Mouse (Mus musculus) adrenal gland, postnatal 25 days (tissue): ENCODE results near the gene Slc16a13. TPM values are rescaled to one million over a fixed set of nuclear protein-coding genes. Genes with fewer than 3 reads are reported as not detected.

Source experiments
- DNase-seq: peaks from one replicate; pipeline ENCODE4 v3.0.0; 2021; ENCODE audit warnings: mixed read lengths
- total RNA-seq: library from RNA; stranded (reverse); gene quantifications from 2 replicates; pipeline ENCODE4 v1.2.3, GENCODE M21; 2021

Gene Slc16a13
- total RNA-seq, 1 experiment from 2014 or later = 4.9 TPM

DNA sequence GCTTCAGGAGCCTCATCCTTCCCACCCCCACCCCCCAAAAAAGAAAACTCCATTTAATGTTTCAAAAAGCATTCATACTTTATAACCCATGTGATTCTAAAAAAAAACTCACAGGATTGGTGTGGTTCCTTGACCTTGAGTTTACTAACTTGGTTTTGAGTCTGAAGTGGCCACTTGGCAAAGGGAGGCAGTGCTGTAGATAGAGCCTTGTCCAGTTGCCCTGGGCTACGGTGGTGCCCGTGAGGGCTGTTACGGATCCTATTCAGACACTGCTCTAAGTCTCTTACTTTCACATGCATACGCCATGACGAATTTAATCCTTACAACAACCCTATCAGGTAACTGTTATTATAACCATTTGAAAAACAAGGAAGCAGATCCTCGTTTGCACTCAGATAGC lies 8.9 kb downstream of the Slc16a13 start:
- no peak for DNase-seq

GRCm38 (mm10) chr11:70210681-70211080 lies 10.2 kb downstream of the Slc16a13 start:
- DNase-seq = no peak

DNA sequence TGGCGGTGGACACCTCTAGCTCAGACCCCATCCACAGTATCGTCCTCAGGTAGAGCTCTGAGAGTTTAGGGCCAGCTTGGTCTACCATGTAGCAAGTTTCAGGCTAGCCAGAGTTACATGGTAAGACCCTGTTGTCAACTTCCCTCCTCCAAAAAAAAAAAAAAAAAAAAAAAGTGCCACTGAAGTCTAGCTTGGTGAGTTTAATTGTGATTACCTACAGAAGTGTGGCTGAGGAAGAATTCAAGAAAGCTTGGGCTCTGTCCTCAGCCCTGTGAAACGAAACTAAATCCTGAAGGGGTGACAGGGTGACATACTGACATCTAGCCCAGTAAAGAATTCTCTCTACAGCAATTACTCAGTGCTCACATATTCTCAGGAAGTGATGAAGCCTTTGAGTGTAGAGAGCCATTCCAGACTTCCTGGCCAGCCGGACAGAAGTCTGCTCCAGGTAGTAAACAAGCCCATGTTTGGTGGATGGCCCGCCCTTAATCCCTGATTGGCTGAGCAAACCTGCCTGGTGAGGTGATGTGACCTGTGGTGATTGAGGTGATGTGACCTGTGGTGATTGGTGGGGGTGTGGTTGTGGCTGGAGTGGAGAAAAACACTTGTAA lies 12.0 kb downstream of the Slc16a13 start:
- DNase-seq = no peak

- no peak for DNase-seq
Observed at GRCm38 (mm10) chr11:70207283-70207682, 13.6 kb downstream of the Slc16a13 start.

GRCm38 (mm10) chr11:70206801-70207200 lies 14.1 kb downstream of the Slc16a13 start:
- no peak for DNase-seq

- peak; percentile 90 for DNase-seq
Observed at GRCm38 (mm10) chr11:70201691-70202090, 19.2 kb downstream of the Slc16a13 start.

DNA sequence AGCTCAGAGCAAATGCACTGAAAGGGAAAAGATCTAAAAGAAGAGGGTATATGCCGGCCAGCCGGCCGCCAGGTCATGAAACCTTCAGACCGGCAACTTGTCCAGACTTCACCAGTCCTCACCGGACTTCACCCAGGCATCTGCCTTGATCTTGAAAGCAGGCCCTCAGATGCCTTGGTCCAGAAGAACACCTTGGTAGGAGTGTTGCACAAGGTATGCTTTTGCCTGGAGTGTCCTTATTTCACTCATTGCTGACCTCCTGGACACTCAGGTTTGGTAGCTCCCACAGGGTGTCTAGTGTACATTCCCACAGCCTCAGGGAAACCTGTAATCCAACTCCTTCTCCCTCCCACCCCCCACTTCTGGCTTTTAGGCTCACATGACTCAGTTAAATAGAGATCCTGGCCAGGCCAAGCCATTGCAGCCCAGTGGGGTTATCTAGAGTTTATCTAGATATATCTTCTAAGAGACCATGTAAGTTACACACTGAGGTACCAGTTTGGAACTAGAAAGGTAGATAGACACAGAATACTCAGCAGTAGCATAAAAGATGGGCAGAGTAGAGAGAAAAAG lies 20.7 kb downstream of the Slc16a13 start:
- no peak for DNase-seq

- DNase-seq = no peak
Observed at GRCm38 (mm10) chr11:70199107-70199506, 21.8 kb downstream of the Slc16a13 start.

GRCm38 (mm10) chr11:70198332-70198731 lies 22.5 kb downstream of the Slc16a13 start:
- no peak for DNase-seq

- no peak for DNase-seq
Observed at GRCm38 (mm10) chr11:70193354-70194285, 27.2 kb downstream of the Slc16a13 start.

DNA sequence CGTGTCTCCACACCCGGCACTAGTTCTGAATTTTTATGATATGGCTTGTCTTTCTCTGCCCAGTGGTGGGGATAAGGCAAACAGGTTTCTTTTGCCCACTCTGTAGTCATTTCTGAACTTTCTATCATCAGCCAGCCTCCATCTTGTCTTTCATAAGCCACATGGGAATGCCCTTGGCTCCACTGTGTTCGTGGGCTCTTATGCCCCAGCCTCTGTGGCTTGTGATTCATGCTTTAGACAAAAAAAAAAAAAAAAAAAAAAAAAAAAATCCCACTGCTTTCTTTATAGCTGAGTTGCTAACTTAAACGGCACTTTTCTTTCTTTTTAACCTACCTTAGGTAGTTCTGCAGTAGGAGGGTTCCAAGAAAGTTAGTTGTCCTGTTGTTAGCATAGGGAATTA lies 28.7 kb downstream of the Slc16a13 start:
- no peak for DNase-seq

- DNase-seq = no peak
Observed at GRCm38 (mm10) chr11:70191188-70191587, 29.7 kb downstream of the Slc16a13 start.

GRCm38 (mm10) chr11:70189319-70190134 lies 31.3 kb downstream of the Slc16a13 start:
- DNase-seq = peak; percentile 68

GRCm38 (mm10) chr11:70185120-70185519 lies 35.7 kb downstream of the Slc16a13 start:
- DNase-seq = no peak

- no peak for DNase-seq
Observed at GRCm38 (mm10) chr11:70180496-70180895, 40.4 kb downstream of the Slc16a13 start.

DNA sequence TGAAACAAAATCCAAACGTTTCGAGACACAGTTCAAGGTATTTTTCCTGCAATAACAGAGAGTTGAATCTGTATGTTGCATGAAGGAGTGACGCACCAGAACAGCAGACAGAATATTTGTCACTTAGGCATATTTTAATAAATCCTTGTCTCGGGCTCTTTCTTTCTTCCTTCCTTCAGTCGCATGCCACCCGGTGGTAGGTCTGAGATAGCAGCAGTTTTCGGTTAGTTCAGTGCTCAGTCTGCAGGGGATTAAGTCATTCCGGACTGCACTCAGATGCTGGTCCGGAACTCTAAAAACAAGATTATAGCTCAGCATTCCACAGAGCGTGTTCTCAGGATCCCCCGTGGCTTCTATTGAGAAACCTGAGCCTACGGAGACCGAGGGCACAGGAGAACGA lies 41.5 kb downstream of the Slc16a13 start:
- DNase-seq = peak; percentile 36

DNA sequence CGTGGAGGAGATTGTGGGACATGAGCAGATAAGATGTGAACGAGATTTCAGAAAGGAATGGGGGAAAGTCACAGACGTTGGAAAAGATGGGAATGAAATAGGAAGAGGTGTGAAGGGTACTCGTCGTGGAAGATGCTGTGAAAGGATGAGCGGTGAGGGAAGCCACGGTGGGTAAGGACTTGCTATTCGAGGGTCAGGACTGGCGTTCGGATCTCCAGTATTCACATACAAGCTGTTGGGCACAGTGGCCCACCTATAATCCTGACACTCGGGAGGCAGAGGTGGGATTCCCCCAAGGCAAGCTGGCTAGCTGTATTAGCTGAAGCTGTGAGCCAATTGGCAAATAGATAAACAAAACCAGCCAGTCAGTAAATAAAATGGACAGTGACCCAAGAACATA lies 42.1 kb downstream of the Slc16a13 start:
- no peak for DNase-seq

DNA sequence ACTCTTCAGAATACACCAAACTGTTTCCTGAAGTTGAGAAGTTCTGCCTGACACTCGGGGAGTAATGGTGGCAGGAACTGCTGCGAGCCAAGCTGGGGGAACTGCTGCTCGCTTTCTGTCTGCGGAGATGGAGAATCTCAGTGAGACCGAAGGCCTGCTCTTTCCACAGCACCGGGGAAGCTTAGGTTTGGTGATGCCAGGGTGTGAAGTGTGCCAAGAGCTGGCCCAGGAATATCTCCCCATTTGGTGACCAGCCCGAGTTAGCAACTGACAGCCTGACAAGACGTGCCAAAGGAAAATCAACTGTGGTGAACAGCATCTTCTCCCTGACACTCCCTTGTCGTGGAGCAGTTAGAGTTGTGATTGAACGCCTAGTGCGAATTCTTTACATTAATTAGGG lies 42.6 kb downstream of the Slc16a13 start:
- no peak for DNase-seq

- no peak for DNase-seq
Observed at GRCm38 (mm10) chr11:70177647-70178046, 43.2 kb downstream of the Slc16a13 start.

DNA sequence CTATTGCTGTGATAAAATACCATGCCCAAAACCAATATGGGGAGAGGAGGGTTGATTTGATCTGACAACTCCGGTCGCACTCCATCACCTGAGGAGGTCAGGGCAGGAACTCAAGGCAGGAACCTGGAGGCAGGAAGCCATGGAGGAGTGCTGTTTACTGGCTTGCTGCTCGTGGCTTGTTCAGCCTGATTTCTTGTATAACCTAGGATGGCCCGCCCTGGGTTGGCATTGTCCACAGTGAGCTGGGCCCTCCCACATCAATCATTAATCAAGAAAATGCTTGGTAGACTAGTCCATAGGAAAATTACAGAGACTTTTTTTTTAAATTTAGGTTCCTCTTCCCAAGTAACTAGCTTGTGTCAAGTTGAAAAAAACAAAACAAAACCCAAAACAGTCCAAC lies 46.4 kb downstream of the Slc16a13 start:
- DNase-seq = no peak

GRCm38 (mm10) chr11:70172298-70172697 lies 48.6 kb downstream of the Slc16a13 start:
- no peak for DNase-seq

GRCm38 (mm10) chr11:70171847-70172246 lies 49.0 kb downstream of the Slc16a13 start:
- DNase-seq = no peak
